ENCODE assay signal across 8 mouse cellular contexts in genomic region chr8:126591141-126591820, GRCm38 (mm10). TPM values are rescaled to one million over a fixed set of nuclear protein-coding genes. Genes with fewer than 3 reads are reported as not detected.
DNase-seq lines count a peak whose midpoint lies in the region; ATAC-seq lines count a peak whose summit lies in the region.

No protein-coding gene starts in this region.

- WGBS in intestine, embryonic 16.5 days, result 2% methylated on average over 20 of the region's 20 CpGs
- 2% methylated on average over 19 of the region's 20 CpGs for WGBS in liver, embryonic 13.5 days (ENCODE audit: insufficient replicate concordance)
- 2% methylated on average over 20 of the region's 20 CpGs for WGBS in neural tube, embryonic 12.5 days

- peaks cover 29% of the 10 kb centered on the region for H3K4me1 ChIP-seq in intestine, embryonic 16.5 days (ENCODE audit: control insufficient read depth, insufficient read depth, low read length)
- H3K4me1 ChIP-seq in liver, embryonic 13.5 days (replicated peaks), result peaks cover 73% of the 10 kb centered on the region
- peaks cover 57% of the 10 kb centered on the region for H3K4me1 ChIP-seq in neural tube, embryonic 12.5 days

- peak overlapping the region; percentile 100 for H3K4me3 ChIP-seq in intestine, embryonic 16.5 days (ENCODE audit: low read length)
- peak overlapping the region; percentile 97 for H3K4me3 ChIP-seq in liver, embryonic 13.5 days (replicated peaks)
- peak overlapping the region; percentile 99 for H3K4me3 ChIP-seq in neural tube, embryonic 12.5 days

- DNase-seq in spleen, postnatal 10 days (ENCODE audit: low spot score in 2 of 2), result peak; percentile 66 to 67
- no peak for DNase-seq in spleen, adult 12 weeks (ENCODE audit: low spot score)
- DNase-seq in cerebellum, adult 8-10 months, result peak; percentile 64
- DNase-seq in gastrocnemius, postnatal 25 days, result peak; percentile 72
- peak; percentile 50 for DNase-seq in liver, embryonic 13.5 days
- no peak for DNase-seq in urinary bladder, postnatal 25 days (ENCODE audit: low spot score)

- H3K4me2 ChIP-seq in intestine, embryonic 16.5 days (ENCODE audit: low read depth, low read length), result peak overlapping the region; percentile 81
- H3K4me2 ChIP-seq in liver, embryonic 13.5 days, result peak overlapping the region; percentile 98
- H3K4me2 ChIP-seq in neural tube, embryonic 12.5 days (replicated peaks), result peak overlapping the region; percentile 89

- no peaks in the 10 kb centered on the region for H3K27me3 ChIP-seq in intestine, embryonic 16.5 days (replicated peaks; ENCODE audit: control insufficient read depth, insufficient read depth, low read length)
- H3K27me3 ChIP-seq in liver, embryonic 13.5 days, result no peaks in the 10 kb centered on the region
- no peaks in the 10 kb centered on the region for H3K27me3 ChIP-seq in neural tube, embryonic 12.5 days (replicated peaks)

- H3K36me3 ChIP-seq in intestine, embryonic 16.5 days (ENCODE audit: control insufficient read depth, insufficient read depth, low read length), result peaks cover 4% of the 10 kb centered on the region
- H3K36me3 ChIP-seq in liver, embryonic 13.5 days, result peaks cover 40% of the 10 kb centered on the region
- peaks cover 13% of the 10 kb centered on the region; the same call in 1 of the 2 replicates for H3K36me3 ChIP-seq in neural tube, embryonic 12.5 days

- H3K9ac ChIP-seq in intestine, embryonic 16.5 days (ENCODE audit: low read depth, low read length), result peak overlapping the region; percentile 100
- H3K9ac ChIP-seq in liver, embryonic 13.5 days, result peak overlapping the region; percentile 98
- peak overlapping the region; percentile 100 for H3K9ac ChIP-seq in neural tube, embryonic 12.5 days

- H3K27ac ChIP-seq in intestine, embryonic 16.5 days (ENCODE audit: low read length), result peak overlapping the region; percentile 99
- H3K27ac ChIP-seq in liver, embryonic 13.5 days, result peak overlapping the region; percentile 95
- peak overlapping the region; percentile 15; the same call in 1 of the 2 replicates for H3K27ac ChIP-seq in neural tube, embryonic 12.5 days

- H3K9me3 ChIP-seq in intestine, embryonic 16.5 days (ENCODE audit: control insufficient read depth, low read length), result no peaks in the 10 kb centered on the region
- H3K9me3 ChIP-seq in liver, embryonic 13.5 days (replicated peaks), result no peaks in the 10 kb centered on the region
- H3K9me3 ChIP-seq in neural tube, embryonic 12.5 days, result no peaks in the 10 kb centered on the region

- no peak for ATAC-seq in intestine, embryonic 16.5 days
- no peak for ATAC-seq in liver, embryonic 13.5 days (ENCODE audit: low read depth)
- ATAC-seq in neural tube, embryonic 12.5 days (ENCODE audit: low FRiP score, low read depth), result no peak

RNA-seq across cellular contexts. Expression of gene Irf2bp2, which starts 2.5 kb away (rescaled TPM):
- 10 to 100 TPM; 19.0 to 35.9 TPM for total RNA-seq in gastrocnemius, postnatal 25 days (2021)
- 11.5 and 11.9 TPM in 2 replicates for polyA plus RNA-seq in intestine, embryonic 16.5 days (2015; fragmentation: Nextera tagmentation; extraction: Ambion mirVana)
- 3.8 and 4.0 TPM in 2 replicates for polyA plus RNA-seq in liver, embryonic 13.5 days (2015; fragmentation: Nextera tagmentation; extraction: Ambion mirVana)
- polyA plus RNA-seq in neural tube, embryonic 12.5 days (2016; fragmentation: Nextera tagmentation; extraction: Ambion mirVana), result 8.5 and 9.5 TPM in 2 replicates

Comparison
In these comparisons a context has a peak if more than half of its experiments do, and no peak if none do; other contexts are left out.
1. DNase-seq: peak in spleen, postnatal 10 days (2 of 2), cerebellum, adult 8-10 months (single experiment), gastrocnemius, postnatal 25 days (single experiment) and liver, embryonic 13.5 days (single experiment); none in spleen, adult 12 weeks (single experiment) and urinary bladder, postnatal 25 days (single experiment).
2. H3K27ac ChIP-seq: peak in every context shown above with its lines; median percentile 99 in intestine, embryonic 16.5 days; 95 in liver, embryonic 13.5 days; 15 in neural tube, embryonic 12.5 days.
3. Peak in every context shown above with its lines, with median percentiles within 50 percentile points of each other: H3K4me2 ChIP-seq, H3K4me3 ChIP-seq and H3K9ac ChIP-seq.